Mouse (Mus musculus): Measurements from ENCODE around the gene Notch1.

- TF ChIP-seq POLR2A (IDR thresholded peaks at IDR 0.05; ENCODE audit: extremely low read depth, insufficient read depth, low read length) (no peak), CTCF (IDR thresholded peaks at IDR 0.05; ENCODE audit: low read depth, low read length) (no peak)
These were observed 37.4 kb upstream of the Notch1 start for GRCm38 (mm10) chr2:26553904-26554303.
